Mouse (Mus musculus) induced T-regulatory cell, adult 2 months (primary cell): ENCODE results near the gene Phf11a.
"Not testable (repeated sequence)": the region's sequence is repeated elsewhere in the genome, so short reads cannot be mapped to it uniquely, and the experiment has no call there.

ENCODE experiments used
- DNase-seq: peaks from one replicate; pipeline ENCODE4 v3.0.0-alpha.2; 2012; ENCODE audit warnings: low read depth

Gene Phf11a

DNA sequence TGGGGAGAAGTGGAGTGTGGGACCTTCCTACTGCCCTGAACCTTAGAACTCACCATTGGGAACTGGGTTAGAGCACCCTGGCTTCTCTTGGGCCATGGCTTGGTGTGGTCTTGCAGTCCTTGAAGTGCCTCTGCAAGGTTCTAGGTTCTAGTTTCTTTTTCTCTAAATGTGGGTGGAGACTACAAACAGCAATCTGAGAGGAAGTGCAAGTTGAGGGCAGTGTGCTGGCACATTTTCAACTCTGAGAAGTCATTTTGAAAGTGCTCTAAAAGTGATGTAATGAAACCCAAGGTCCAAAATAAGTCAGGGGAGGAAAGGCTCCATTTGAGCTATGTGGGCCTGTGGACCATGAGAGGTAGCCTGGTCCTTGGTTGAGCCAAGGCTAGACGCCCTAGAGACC is at the start of gene Phf11a:
Gene Phf11a (minus strand): TSS at position 132 of the 400 bp plus-strand sequence.
- peak; percentile 69 for DNase-seq

DNA sequence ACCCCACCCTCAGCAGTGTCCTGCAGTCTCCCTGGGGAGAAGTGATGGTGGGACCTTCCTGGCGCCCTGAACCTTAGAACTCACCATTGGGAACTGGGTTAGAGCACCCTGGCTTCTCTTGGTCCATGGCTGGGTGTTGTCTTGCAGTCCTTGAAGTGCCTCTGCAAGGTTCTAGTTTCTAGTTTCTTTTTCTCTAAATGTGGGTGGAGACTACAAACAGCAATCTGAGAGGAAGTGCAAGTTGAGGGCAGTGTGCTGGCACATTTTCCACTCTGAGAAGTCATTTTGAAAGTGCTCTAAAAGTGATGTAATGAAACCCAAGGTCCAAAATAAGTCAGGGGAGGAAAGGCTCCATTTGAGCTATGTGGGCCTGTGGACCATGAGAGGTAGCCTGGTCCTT is 43.9 kb upstream of the Phf11a start, which contains the start of gene Phf11b:
Gene Phf11b (minus strand): TSS at position 163 of the 400 bp plus-strand sequence.
- peak; percentile 83 for DNase-seq

DNA sequence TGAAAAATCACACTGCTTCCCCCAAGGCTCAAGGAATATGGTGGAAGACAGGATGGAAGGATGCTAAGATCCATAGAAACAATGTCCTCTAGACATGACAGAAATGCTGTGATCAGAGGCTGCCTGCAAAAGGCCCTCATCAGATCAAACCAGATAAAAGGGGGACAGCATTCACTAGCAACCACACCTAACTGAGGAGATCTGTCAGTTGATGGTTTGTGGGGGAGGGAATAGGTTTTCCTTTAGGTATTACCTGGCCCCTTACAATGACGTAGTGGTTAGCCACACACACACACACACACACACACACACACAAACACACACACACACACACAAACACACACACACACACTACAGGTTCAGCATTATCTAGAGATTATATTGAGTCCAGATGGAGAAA is 42.2 kb upstream of the Phf11a start:
- peak; percentile 50 for DNase-seq

DNA sequence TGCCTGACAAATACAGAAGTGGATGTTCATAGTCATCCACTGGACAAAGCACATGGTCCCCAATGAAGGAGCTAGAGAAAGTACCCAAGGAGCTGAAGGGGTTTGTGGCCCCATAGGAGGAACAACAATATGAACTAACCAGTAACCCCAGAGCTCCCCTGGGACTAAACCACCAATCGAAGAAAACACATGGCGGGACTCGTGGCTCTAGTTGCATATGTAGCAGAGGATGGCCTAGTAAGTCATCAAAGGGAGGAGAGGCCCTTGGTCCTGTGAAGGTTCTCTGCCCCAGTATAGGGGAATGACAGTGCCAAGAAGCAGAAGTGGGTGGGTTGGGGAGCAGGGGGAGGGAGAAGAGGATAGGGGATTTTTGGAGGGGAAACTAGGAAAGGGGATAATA is 38.7 kb upstream of the Phf11a start:
- not testable (repeated sequence) for DNase-seq

DNA sequence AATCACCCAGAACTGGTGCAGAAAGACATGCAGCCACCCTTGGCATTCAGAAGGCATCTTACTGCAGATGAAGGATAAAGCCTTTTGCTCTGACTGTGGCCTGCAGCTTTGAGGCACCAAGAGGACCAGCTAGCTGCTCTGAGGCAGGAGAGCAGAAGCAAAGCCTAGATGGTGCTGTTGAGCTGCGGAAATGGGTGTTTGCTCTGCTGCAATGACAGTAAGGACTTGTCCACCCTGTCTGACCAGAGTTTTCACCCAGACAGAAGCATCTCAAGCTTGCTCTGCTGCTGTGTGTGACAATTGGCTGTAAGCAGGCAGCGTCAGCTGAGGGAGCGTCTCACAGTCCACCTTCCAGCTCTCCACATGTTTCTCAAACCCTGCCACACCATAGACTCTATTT is 33.2 kb upstream of the Phf11a start:
- DNase-seq = peak; percentile 25

DNA sequence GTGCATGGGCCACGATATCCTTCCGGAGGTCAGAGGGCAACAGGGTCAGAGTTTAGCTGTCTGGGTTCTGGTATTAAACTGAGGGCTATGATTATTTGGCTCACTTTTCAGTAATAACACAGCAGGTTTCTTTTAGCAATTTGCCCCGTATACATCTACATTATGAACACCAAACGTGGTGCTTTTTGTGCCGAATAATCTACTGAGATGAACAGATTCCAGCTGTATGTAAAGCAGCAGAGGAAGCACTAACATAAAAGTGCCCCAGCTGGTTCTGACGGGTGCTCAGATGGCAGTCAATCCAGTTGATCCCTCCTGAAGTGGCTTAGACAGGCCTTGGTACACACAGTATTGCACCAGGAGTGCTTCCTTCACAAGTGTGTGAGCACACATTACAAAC is 22.6 kb upstream of the Phf11a start:
- not testable (repeated sequence) for DNase-seq

DNA sequence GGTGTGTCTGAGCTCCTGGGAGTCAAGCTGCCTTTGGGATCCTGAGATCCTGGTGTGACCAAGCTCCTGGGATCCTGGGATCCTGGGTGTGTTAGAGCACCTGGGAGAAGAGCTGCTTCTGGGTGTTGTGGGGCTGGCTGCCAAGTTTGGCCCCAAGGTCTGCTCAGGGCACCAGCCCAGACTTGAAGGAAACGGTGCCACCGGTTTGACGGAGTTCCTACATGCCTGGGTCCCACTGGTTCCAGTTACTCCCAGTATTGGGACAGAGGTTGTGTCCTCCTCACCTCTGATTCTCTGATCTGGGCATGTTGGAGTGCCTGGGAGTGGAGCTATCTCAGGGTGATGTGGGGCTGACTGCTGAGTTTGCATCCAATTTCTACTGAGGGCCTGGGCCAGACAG is 21.7 kb upstream of the Phf11a start:
- DNase-seq = not testable (repeated sequence)

DNA sequence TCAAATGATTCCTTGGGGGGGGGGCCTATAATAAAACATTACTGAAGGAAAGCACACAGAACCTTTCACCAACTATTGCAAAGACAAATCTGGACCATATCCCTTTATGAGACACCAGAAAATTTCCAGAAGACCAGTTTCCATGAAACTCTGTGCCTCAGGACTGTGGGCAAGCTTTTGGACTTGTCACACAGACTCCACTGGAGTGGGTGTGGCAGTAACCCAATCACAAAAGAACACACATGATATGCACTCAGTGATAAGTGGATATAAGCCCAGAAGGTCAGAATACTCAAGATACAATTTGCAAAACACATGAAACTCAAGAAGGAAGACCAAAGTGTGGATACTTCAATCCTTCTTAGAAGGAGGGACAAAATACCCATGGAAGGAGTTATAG is 5.6 kb downstream of the Phf11a start:
- DNase-seq = not testable (repeated sequence)

DNA sequence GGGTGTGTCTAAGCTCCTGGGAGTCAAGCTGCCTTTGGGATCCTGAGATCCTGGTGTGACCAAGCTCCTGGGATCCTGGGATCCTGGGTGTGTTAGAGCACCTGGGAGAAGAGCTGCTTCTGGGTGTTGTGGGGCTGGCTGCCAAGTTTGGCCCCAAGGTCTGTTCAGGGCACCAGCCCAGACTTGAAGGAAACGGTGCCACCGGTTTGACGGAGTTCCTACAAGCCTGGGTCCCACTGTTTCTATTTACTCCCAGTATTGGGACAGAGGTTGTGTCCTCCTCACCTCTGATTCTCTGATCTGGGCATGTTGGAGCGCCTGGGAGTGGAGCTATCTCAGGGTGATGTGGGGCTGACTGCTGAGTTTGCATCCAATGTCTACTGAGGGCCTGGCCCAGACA is 22.4 kb downstream of the Phf11a start:
- not testable (repeated sequence) for DNase-seq

DNA sequence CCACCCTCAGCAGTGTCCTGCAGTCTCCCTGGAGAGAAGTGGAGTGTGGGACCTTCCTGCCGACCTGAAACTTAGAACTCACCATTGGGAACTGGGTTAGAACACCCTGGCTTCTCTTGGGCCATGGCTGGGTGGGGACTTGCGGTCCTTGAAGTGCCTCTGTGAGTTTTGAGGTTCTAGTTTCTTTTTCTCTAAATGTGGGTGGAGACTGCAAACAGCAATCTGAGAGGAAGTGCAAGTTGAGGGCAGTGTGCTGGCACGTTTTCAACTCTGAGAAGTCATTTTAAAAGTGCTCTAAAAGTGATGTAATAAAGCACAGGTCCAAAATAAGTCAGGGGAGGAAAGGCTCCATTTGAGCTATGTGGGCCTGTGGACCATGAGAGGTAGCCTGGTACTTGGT is 37.3 kb downstream of the Phf11a start, which contains the start of gene Gm6904:
Gene Gm6904 (minus strand): TSS at position 161 of the 400 bp plus-strand sequence.
- peak; percentile 81 for DNase-seq

DNA sequence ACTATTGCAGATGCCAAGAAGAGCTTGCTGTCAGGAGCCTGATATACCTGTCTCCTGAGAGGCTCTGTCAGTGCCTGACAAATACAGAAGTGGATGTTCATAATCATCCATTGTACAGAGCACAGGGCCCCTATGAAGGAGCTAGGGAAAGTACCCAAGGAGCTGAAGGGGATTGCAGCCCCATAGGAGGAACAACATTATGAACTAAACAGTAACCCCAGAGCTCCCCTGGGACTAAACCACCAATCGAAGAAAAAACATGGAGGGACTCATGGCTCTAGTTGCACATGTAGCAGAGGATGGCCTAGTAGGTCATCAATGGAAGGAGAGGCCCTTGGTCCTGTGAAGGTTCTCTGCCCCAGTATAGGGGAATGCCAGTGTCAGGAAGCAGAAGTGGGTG is 41.5 kb downstream of the Phf11a start:
- DNase-seq = not testable (repeated sequence)

DNA sequence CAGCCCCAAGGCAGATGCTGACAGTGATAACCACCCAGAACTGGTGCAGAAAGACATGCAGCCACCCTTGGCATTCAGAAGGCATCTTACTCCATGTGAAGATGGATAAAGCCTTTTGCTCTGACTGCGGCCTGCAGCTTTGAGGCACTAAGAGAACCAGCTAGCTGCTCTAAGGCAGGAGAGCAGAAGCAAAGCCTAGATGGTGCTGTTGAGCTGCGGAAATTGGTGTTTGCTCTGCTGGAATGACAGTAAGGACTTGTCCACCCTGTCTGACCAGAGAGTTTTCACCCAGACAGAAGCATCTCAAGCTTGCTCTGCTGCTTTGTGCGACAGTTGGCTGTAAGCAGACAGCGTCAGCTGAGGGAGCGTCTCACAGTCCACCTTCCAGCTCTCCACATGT is 47.0 kb downstream of the Phf11a start:
- DNase-seq = not testable (repeated sequence)

DNA sequence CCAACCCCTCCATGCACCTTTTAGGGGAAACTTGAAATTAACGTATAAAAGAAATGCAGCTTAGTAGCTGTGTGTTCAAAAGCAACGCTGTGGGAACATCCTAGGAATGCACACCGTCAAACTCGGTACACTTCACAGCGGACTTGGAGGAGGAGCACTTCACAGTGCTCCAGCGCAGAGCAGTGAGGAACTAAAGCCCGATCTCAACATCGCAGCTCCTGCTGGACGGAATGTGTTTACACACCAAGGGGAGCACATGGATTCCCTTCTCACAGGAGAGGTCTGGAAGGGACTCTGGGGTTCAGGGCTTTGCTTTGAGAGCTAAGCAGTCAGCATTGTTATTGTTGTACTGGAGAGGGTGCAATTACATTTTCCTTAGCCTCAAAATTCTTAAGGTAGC is 63.7 kb downstream of the Phf11a start:
- no peak for DNase-seq

DNA sequence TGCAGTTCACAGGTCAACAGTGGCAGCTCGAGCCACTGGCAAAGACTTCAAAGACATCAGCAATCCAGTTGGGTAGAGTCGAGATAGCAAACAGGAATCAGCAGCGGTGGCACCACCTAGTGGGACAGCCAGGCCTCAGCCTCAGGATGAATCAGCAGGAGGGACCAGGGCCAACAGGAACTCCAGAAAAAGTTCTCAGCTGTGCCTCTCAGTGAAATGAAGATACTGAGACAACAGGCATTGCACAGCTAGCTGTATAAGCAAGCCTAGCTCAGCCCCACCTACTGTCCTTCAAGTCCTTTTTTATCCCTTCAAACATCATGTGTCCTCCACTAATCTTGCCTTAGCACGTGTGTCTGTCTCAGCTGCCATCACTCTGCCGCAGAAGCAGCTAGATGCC is 65.3 kb downstream of the Phf11a start:
- peak; percentile 15 for DNase-seq

DNA sequence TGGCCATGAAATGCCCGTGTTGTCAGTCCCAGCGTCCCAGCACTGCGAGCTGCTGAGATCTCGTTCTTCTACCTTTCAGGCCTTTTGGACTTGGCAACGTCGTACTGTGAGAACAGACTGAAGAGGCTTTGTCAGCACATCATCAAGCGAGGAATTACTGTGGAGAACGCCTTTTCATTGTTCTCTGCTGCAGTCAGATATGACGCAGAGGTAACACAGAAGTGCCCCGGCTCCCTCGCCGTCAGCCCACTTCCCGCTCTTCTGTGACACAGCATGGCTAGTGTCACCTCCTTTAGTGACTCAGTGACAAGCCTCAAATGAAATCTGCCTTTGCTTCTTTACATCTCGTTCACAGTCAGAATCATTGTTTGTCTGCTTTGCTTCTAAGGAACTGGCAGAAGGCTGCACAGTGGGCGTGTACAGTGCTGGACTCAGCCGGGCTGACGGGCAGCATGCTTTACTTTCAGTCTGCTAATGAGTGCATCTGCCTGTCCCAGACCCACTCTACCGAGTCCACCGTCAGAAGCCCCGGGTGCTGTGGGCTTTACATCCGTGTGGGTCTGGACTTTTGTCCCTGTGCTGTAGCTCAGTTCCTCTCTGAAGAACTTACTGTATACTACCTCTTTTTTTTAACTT is 66.9 kb downstream of the Phf11a start:
- DNase-seq = no peak

DNA sequence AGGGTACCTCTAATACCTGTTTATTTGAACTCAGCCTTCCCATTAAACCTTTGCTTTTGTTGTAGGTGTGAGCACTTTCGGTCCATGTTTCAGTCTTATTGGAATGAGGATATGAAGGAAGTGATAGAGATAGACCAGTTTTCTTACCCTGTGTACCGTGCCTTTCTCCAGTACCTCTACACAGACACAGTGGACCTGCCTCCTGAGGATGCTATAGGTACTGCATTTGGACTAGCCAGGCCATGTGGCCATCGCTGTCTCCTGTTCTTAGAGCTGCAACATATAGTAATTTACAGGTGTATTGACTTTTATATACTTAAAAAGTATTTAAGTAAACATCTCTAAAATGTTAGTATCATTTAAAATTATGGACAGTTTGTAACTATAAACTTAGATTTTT is 67.5 kb downstream of the Phf11a start:
- peak; percentile 18 for DNase-seq
